In genomic region chr16:20866771-20867170, GRCm38 (mm10) we compare ENCODE assay signal across 19 mouse cellular contexts.
"Had no signal": no experiment of that assay in that cellular context is flagged by ENCODE, and none has a peak within 500 bp of the region (broad histone marks: within the 10 kb centered on the region; RNA-seq: fewer than 3 reads in every experiment).

No protein-coding gene starts in this region.

- H3K36me3 ChIP-seq: midbrain, embryonic 10.5 days; midbrain, embryonic 12.5 days; neural tube, embryonic 13.5 days; neural tube, embryonic 15.5 days had no signal

- H3K27ac ChIP-seq: midbrain, embryonic 10.5 days; midbrain, embryonic 12.5 days; neural tube, embryonic 13.5 days; neural tube, embryonic 15.5 days had no signal

- DNase-seq: lung, adult 18-20 months; lung, embryonic 14.5 days; lung, postnatal 10 days; lung, postnatal 4 days; midbrain, embryonic 14.5 days; retina, postnatal 1 day; right cerebral cortex, adult 18-20 months; right cerebral cortex, postnatal 25 days; right cerebral cortex, postnatal 4 days; spleen, adult 18-20 months; thymus, adult 18-20 months; thymus, postnatal 14 days; thymus, postnatal 36 days had no signal

- H3K4me2 ChIP-seq: lung, embryonic 14.5 days; midbrain, embryonic 12.5 days; neural tube, embryonic 13.5 days; neural tube, embryonic 15.5 days had no signal

- ATAC-seq: midbrain, embryonic 16.5 days had no signal

- H3K9ac ChIP-seq: lung, embryonic 14.5 days; midbrain, embryonic 12.5 days; neural tube, embryonic 13.5 days; neural tube, embryonic 15.5 days had no signal

- H3K4me1 ChIP-seq: midbrain, embryonic 10.5 days; midbrain, embryonic 12.5 days; neural tube, embryonic 13.5 days; neural tube, embryonic 15.5 days had no signal

- H3K4me3 ChIP-seq: midbrain, embryonic 10.5 days; midbrain, embryonic 12.5 days; myocyte; neural tube, embryonic 13.5 days; neural tube, embryonic 15.5 days had no signal

- H3K27me3 ChIP-seq: midbrain, embryonic 12.5 days; neural tube, embryonic 13.5 days; neural tube, embryonic 15.5 days had no signal

- H3K9me3 ChIP-seq: midbrain, embryonic 10.5 days; midbrain, embryonic 12.5 days; neural tube, embryonic 13.5 days; neural tube, embryonic 15.5 days had no signal
